Comparison of ENCODE assay signal across 23 mouse cellular contexts in the genomic region with DNA sequence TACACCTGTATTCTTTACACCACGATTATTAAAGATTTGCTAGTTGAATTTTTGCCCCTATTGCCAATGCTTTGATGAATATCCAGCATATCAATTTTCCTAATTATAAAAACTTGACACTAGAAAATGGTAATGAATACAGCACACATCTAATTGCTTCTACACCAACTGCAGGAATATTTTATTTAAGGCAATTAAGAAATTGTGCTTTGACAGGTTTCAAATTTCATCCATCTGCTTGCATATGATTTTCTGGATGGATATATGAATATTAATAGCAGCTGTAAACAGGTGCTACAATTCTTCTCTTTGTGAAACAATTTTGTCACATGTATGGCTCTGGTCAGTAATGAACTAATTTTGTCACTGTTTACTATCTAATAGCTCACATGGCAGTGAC.
DNase-seq lines count a peak whose midpoint lies in the region; ATAC-seq lines count a peak whose summit lies in the region.
"Had no signal": no experiment of that assay in that cellular context is flagged by ENCODE, and none has a peak within 500 bp of the region (broad histone marks: within the 10 kb centered on the region; RNA-seq: fewer than 3 reads in every experiment).

No protein-coding gene starts in this region.

- no peak overlapping the region for H3K4me3 ChIP-seq in forebrain, embryonic 13.5 days
- H3K4me3 ChIP-seq in forebrain, embryonic 11.5 days (ENCODE audit: low read depth, low read length) = no peak overlapping the region
- no peak overlapping the region for H3K4me3 ChIP-seq in forebrain, embryonic 15.5 days
- no peak overlapping the region for H3K4me3 ChIP-seq in forebrain, embryonic 10.5 days
- H3K4me3 ChIP-seq in forebrain, embryonic 16.5 days (replicated peaks; ENCODE audit: low read length) = no peak overlapping the region
- H3K4me3 ChIP-seq: embryonic facial prominence, embryonic 10.5 days; embryonic facial prominence, embryonic 12.5 days had no signal

- H3K4me1 ChIP-seq in forebrain, embryonic 13.5 days = no peaks in the 10 kb centered on the region
- no peaks in the 10 kb centered on the region for H3K4me1 ChIP-seq in forebrain, embryonic 11.5 days (replicated peaks; ENCODE audit: control insufficient read depth, insufficient read depth, low read length)
- H3K4me1 ChIP-seq in forebrain, embryonic 15.5 days = no peaks in the 10 kb centered on the region
- no peaks in the 10 kb centered on the region for H3K4me1 ChIP-seq in forebrain, embryonic 10.5 days
- H3K4me1 ChIP-seq in forebrain, embryonic 16.5 days (replicated peaks; ENCODE audit: control insufficient read depth, insufficient read depth, low read length) = no peaks in the 10 kb centered on the region
- H3K4me1 ChIP-seq: embryonic facial prominence, embryonic 12.5 days had no signal

- ATAC-seq in forebrain, embryonic 13.5 days = peak; percentile 58; the same call in 1 of the 2 replicates
- ATAC-seq in forebrain, embryonic 11.5 days (replicated peaks; ENCODE audit: low FRiP score) = no peak
- ATAC-seq in forebrain, embryonic 15.5 days (replicated peaks) = peak; percentile 46; the same call in 1 of the 2 replicates
- ATAC-seq in forebrain, embryonic 16.5 days = peak; percentile 58; the same call in 1 of the 2 replicates
- ATAC-seq in monocyte, adult 5-6 weeks (replicated peaks; ENCODE audit: insufficient number of reproducible peaks, low FRiP score, low TSS enrichment, poor library complexity, severe bottlenecking) = no peak
- ATAC-seq: activated CD4-positive, CD25-positive, alpha-beta regulatory T cell, adult 4 months; CD4-positive, CD25-positive, alpha-beta regulatory T cell, adult 4 months; Patski had no signal

- H3K27me3 ChIP-seq in forebrain, embryonic 13.5 days = no peaks in the 10 kb centered on the region
- no peaks in the 10 kb centered on the region for H3K27me3 ChIP-seq in forebrain, embryonic 11.5 days (ENCODE audit: control insufficient read depth, insufficient read depth, low read length)
- no peaks in the 10 kb centered on the region for H3K27me3 ChIP-seq in forebrain, embryonic 15.5 days
- no peaks in the 10 kb centered on the region for H3K27me3 ChIP-seq in forebrain, embryonic 10.5 days (ENCODE audit: poor library complexity, severe bottlenecking)
- no peaks in the 10 kb centered on the region for H3K27me3 ChIP-seq in forebrain, embryonic 16.5 days (replicated peaks; ENCODE audit: control insufficient read depth, insufficient read depth, low read length)
- H3K27me3 ChIP-seq: CH12.LX; embryonic facial prominence, embryonic 12.5 days; Patski had no signal

- H3K36me3 ChIP-seq in forebrain, embryonic 13.5 days (ENCODE audit: poor library complexity, severe bottlenecking) = no peaks in the 10 kb centered on the region
- H3K36me3 ChIP-seq in forebrain, embryonic 11.5 days (ENCODE audit: control insufficient read depth, insufficient read depth, low read length) = no peaks in the 10 kb centered on the region
- no peaks in the 10 kb centered on the region for H3K36me3 ChIP-seq in forebrain, embryonic 15.5 days
- no peaks in the 10 kb centered on the region for H3K36me3 ChIP-seq in forebrain, embryonic 10.5 days (replicated peaks)
- no peaks in the 10 kb centered on the region for H3K36me3 ChIP-seq in forebrain, embryonic 16.5 days (ENCODE audit: control insufficient read depth, insufficient read depth)
- H3K36me3 ChIP-seq: embryonic facial prominence, embryonic 10.5 days; embryonic facial prominence, embryonic 12.5 days; G1E had no signal

- no peak overlapping the region for H3K27ac ChIP-seq in forebrain, embryonic 13.5 days
- H3K27ac ChIP-seq in forebrain, embryonic 11.5 days (ENCODE audit: low read depth, low read length) = no peak overlapping the region
- H3K27ac ChIP-seq in forebrain, embryonic 15.5 days (replicated peaks) = no peak overlapping the region
- no peak overlapping the region for H3K27ac ChIP-seq in forebrain, embryonic 10.5 days
- no peak overlapping the region for H3K27ac ChIP-seq in forebrain, embryonic 16.5 days (ENCODE audit: low read length)
- H3K27ac ChIP-seq: embryonic facial prominence, embryonic 10.5 days; embryonic facial prominence, embryonic 12.5 days had no signal

- no peak overlapping the region for H3K4me2 ChIP-seq in forebrain, embryonic 13.5 days
- H3K4me2 ChIP-seq in forebrain, embryonic 11.5 days (ENCODE audit: low read depth, low read length, severe bottlenecking) = no peak overlapping the region
- H3K4me2 ChIP-seq in forebrain, embryonic 15.5 days (replicated peaks) = no peak overlapping the region
- H3K4me2 ChIP-seq in forebrain, embryonic 16.5 days (ENCODE audit: low read length) = no peak overlapping the region
- H3K4me2 ChIP-seq: embryonic facial prominence, embryonic 12.5 days had no signal

- 50% methylated on average over 1 of the region's 1 CpGs for WGBS in forebrain, embryonic 13.5 days
- 68% methylated on average over 1 of the region's 1 CpGs for WGBS in forebrain, embryonic 11.5 days
- 45% methylated on average over 1 of the region's 1 CpGs for WGBS in forebrain, embryonic 15.5 days
- 69% methylated on average over 1 of the region's 1 CpGs for WGBS in forebrain, embryonic 10.5 days
- 32% methylated on average over 1 of the region's 1 CpGs for WGBS in forebrain, embryonic 16.5 days

- DNase-seq in forebrain, embryonic 11.5 days (ENCODE audit: low spot score) = no peak
- no peak for DNase-seq in forebrain, embryonic 10.5 days (ENCODE audit: extremely low spot score, low spot score)
- DNase-seq in lung, adult 18-20 months = no peak
- DNase-seq: adrenal gland, adult 8-10 months; adrenal gland, postnatal 14 days; adrenal gland, postnatal 36 days; B cell, adult 2 months; cerebellum, adult 11-12 months; cerebellum, adult 2 months; cerebellum, adult 9-10 months; cerebellum, postnatal 10 days; cerebellum, postnatal 25 days had no signal

- no peak overlapping the region for H3K9ac ChIP-seq in forebrain, embryonic 13.5 days
- no peak overlapping the region for H3K9ac ChIP-seq in forebrain, embryonic 11.5 days (ENCODE audit: low read length)
- no peak overlapping the region for H3K9ac ChIP-seq in forebrain, embryonic 15.5 days (replicated peaks)
- H3K9ac ChIP-seq in forebrain, embryonic 16.5 days (replicated peaks; ENCODE audit: low read depth, low read length) = no peak overlapping the region
- H3K9ac ChIP-seq: embryonic facial prominence, embryonic 12.5 days had no signal

- H3K9me3 ChIP-seq in forebrain, embryonic 13.5 days (replicated peaks) = no peaks in the 10 kb centered on the region
- no peaks in the 10 kb centered on the region for H3K9me3 ChIP-seq in forebrain, embryonic 11.5 days (ENCODE audit: control insufficient read depth, low read length)
- no peaks in the 10 kb centered on the region for H3K9me3 ChIP-seq in forebrain, embryonic 15.5 days
- no peaks in the 10 kb centered on the region for H3K9me3 ChIP-seq in forebrain, embryonic 10.5 days
- H3K9me3 ChIP-seq in forebrain, embryonic 16.5 days (ENCODE audit: control insufficient read depth, low read length) = no peaks in the 10 kb centered on the region
- H3K9me3 ChIP-seq: embryonic facial prominence, embryonic 10.5 days; embryonic facial prominence, embryonic 12.5 days; G1E had no signal

Comparison
In these comparisons a context has a peak if more than half of its experiments do, and no peak if none do; other contexts are left out.
1. ATAC-seq: peak in forebrain, embryonic 13.5 days (single experiment), forebrain, embryonic 15.5 days (single experiment) and forebrain, embryonic 16.5 days (single experiment); none in forebrain, embryonic 11.5 days (single experiment) and monocyte, adult 5-6 weeks (single experiment).